Mouse (Mus musculus) CH12.LX (cell line): ENCODE measurements around the gene Tmed6.

ENCODE experiments used
- CHD1 ChIP-seq: IDR thresholded peaks from 2 replicates; pipeline ENCODE4 v1.6.1; 2012; ENCODE audit warnings: low read depth, low read length, improper control_type of control experiment, inconsistent platforms
- CTCF ChIP-seq, 2 experiments: IDR thresholded peaks in 1 of 2; conservative IDR thresholded peaks in 1 of 2; 2 replicates each; pipeline ENCODE4 v1.5.1; 2011 to 2012; ENCODE audit warnings: low read depth in 2 of 2, low read length in 2 of 2, improper control_type of control experiment in 1 of 2, inconsistent platforms in 1 of 2, mild to moderate bottlenecking in 1 of 2, moderate library complexity in 1 of 2
- E2F4 ChIP-seq: IDR thresholded peaks from 2 replicates; pipeline ENCODE4 v1.6.1; 2011; ENCODE audit warnings: low read depth, low read length, improper control_type of control experiment; ENCODE audit not compliant: insufficient replicate concordance
- EP300 ChIP-seq: IDR thresholded peaks from 2 replicates; pipeline ENCODE4 v1.6.1; 2011; ENCODE audit warnings: low read length, improper control_type of control experiment
- HCFC1 ChIP-seq: IDR thresholded peaks from 2 replicates; pipeline ENCODE4 v1.6.1; 2012; ENCODE audit warnings: low read depth, mild to moderate bottlenecking, inconsistent platforms, low read length, improper control_type of control experiment
- MAFK ChIP-seq: IDR thresholded peaks from 2 replicates; pipeline ENCODE4 v1.6.1; 2011; ENCODE audit warnings: low read length, improper control_type of control experiment; ENCODE audit not compliant: insufficient replicate concordance
- MAX ChIP-seq: IDR thresholded peaks from 2 replicates; pipeline ENCODE4 v1.6.1; 2011; ENCODE audit warnings: low read length, improper control_type of control experiment
- MXI1 ChIP-seq: IDR thresholded peaks from 2 replicates; pipeline ENCODE4 v1.6.1; 2011; ENCODE audit warnings: mild to moderate bottlenecking, low read depth, low read length, improper control_type of control experiment
- NELFE ChIP-seq: IDR thresholded peaks from 2 replicates; pipeline ENCODE4 v1.6.1; 2011; ENCODE audit warnings: low read depth, low read length, improper control_type of control experiment
- NRF1 ChIP-seq: IDR thresholded peaks from 2 replicates; pipeline ENCODE4 v1.6.1; 2014; ENCODE audit warnings: low read depth, mild to moderate bottlenecking, inconsistent platforms, low read length, improper control_type of control experiment, moderate library complexity
- POLR2A ChIP-seq: IDR thresholded peaks from 2 replicates; pipeline ENCODE4 v1.6.1; 2011; ENCODE audit warnings: low read depth, mild to moderate bottlenecking, improper control_type of control experiment, low read length
- POLR2AphosphoS2 ChIP-seq: IDR thresholded peaks from 2 replicates; pipeline ENCODE4 v1.6.1; 2011; ENCODE audit warnings: low read depth, low read length, improper control_type of control experiment
- TBP ChIP-seq: conservative IDR thresholded peaks from 2 replicates; pipeline ENCODE4 v1.6.1; 2011; ENCODE audit warnings: low read depth, low read length, improper control_type of control experiment

- TF ChIP-seq POLR2A = no peak
- no peak for TF ChIP-seq CTCF (conservative IDR thresholded peaks at IDR 0.05 in 1 of 2, IDR thresholded peaks at IDR 0.05 in 1 of 2; ENCODE audit: low read depth in 2 of 2, low read length in 2 of 2)
- no peak for TF ChIP-seq EP300
- TF ChIP-seq CHD1 = no peak
- no peak for TF ChIP-seq MAFK
- TF ChIP-seq HCFC1 = no peak
- no peak for TF ChIP-seq MAX
- TF ChIP-seq NRF1 = no peak
- no peak for TF ChIP-seq E2F4
- no peak for TF ChIP-seq MXI1
- TF ChIP-seq POLR2AphosphoS2 = no peak
- TF ChIP-seq TBP = no peak
- TF ChIP-seq NELFE = no peak
Observed at GRCm38 (mm10) chr8:107045478-107045877, 20.0 kb downstream of the Tmed6 start.
